Mouse (Mus musculus): ENCODE measurements at regions not wholly inside any gene's neighbourhood (a gene's known extent, or its start where the extent isn't known, plus 50 kb on each side); places are given as distances from the start of the nearest gene placed in this dataset.

- DNase-seq (ENCODE audit: low spot score), result no peak
These were observed 227.1 kb upstream of the Zic4 start for GRCm38 (mm10) chr9:91135107-91135506.

- no peak for DNase-seq (ENCODE audit: low spot score)
These were observed 221.6 kb upstream of the Zic4 start for GRCm38 (mm10) chr9:91140651-91141050.

GRCm38 (mm10) chr9:91151893-91152292 is 210.3 kb upstream of the Zic4 start:
- DNase-seq (ENCODE audit: low spot score), result no peak

GRCm38 (mm10) chr9:91159311-91159710 is 202.9 kb upstream of the Zic4 start:
- no peak for DNase-seq (ENCODE audit: low spot score)

- no peak for DNase-seq (ENCODE audit: low spot score)
These were observed 194.3 kb upstream of the Zic4 start for GRCm38 (mm10) chr9:91167871-91168270.

- DNase-seq (ENCODE audit: low spot score), result no peak
These were observed 169.0 kb upstream of the Zic4 start for GRCm38 (mm10) chr9:91193221-91193620.

GRCm38 (mm10) chr9:91193954-91194353 is 168.3 kb upstream of the Zic4 start:
- no peak for DNase-seq (ENCODE audit: low spot score)

GRCm38 (mm10) chr9:91207281-91207680 is 154.9 kb upstream of the Zic4 start:
- no peak for DNase-seq (ENCODE audit: low spot score)

GRCm38 (mm10) chr9:91227673-91228440 is 134.4 kb upstream of the Zic4 start:
- no peak for DNase-seq (ENCODE audit: low spot score)

- no peak for DNase-seq (ENCODE audit: low spot score)
These were observed 133.7 kb upstream of the Zic4 start for GRCm38 (mm10) chr9:91228525-91228924.

- no peak for DNase-seq (ENCODE audit: low spot score)
These were observed 108.3 kb upstream of the Zic4 start for GRCm38 (mm10) chr9:91253886-91254285.

GRCm38 (mm10) chr9:91291340-91291739 is 70.9 kb upstream of the Zic4 start:
- no peak for DNase-seq (ENCODE audit: low spot score)
